Mouse (Mus musculus) midbrain, embryonic 16.5 days (tissue): ENCODE data around the gene Cd4. TPM values are rescaled to one million over a fixed set of nuclear protein-coding genes. Genes with fewer than 3 reads are reported as not detected.
A peak's percentile ranks its signal among the peaks of the same experiment; 100 is the strongest.

Source experiments
- ATAC-seq: fragments of 200-750 bp; cut with Nextera tagmentation; 2 replicates; pipeline ENCODE4 v1.8.0; 2017; ENCODE audit warnings: moderate TSS enrichment
- H3K27ac ChIP-seq: fragments of 300-500 bp; sonication (generic); 2 replicates; pipeline ENCODE4 v1.5.1; 2014; ENCODE audit warnings: mild to moderate bottlenecking, low read length, mixed read lengths
- H3K27me3 ChIP-seq: fragments of 300-500 bp; sonication (generic); 2 replicates; pipeline ENCODE4 v1.6.1; 2014; ENCODE audit warnings: low read depth, low read length, mixed read lengths; ENCODE audit not compliant: control insufficient read depth, insufficient read depth
- H3K36me3 ChIP-seq: fragments of 300-500 bp; sonication (generic); 2 replicates; pipeline ENCODE4 v1.6.1; 2014; ENCODE audit warnings: mild to moderate bottlenecking, low read length, moderate library complexity, mixed read lengths; ENCODE audit not compliant: control insufficient read depth, insufficient read depth
- H3K4me1 ChIP-seq: fragments of 300-500 bp; sonication (generic); 2 replicates; pipeline ENCODE4 v1.6.1; 2014; ENCODE audit warnings: mild to moderate bottlenecking, low read length, mixed read lengths; ENCODE audit not compliant: control insufficient read depth, insufficient read depth
- H3K4me2 ChIP-seq: fragments of 300-500 bp; sonication (generic); 2 replicates; pipeline ENCODE4 v1.6.1; 2014; ENCODE audit warnings: mild to moderate bottlenecking, low read length, mixed read lengths
- H3K4me3 ChIP-seq: fragments of 300-500 bp; sonication (generic); 2 replicates; pipeline ENCODE4 v1.5.1; 2014; ENCODE audit warnings: low read depth, mild to moderate bottlenecking, low read length, moderate library complexity, mixed read lengths
- H3K9ac ChIP-seq: fragments of 300-500 bp; sonication (generic); 2 replicates; pipeline ENCODE4 v1.6.1; 2014; ENCODE audit warnings: low read depth, low read length, mixed read lengths
- H3K9me3 ChIP-seq: fragments of 300-500 bp; sonication (generic); replicated peaks from 2 replicates; pipeline ENCODE4 v1.6.1; 2014; ENCODE audit warnings: mild to moderate bottlenecking, low read length, mixed read lengths; ENCODE audit not compliant: control insufficient read depth, poor library complexity, severe bottlenecking
- WGBS: fragments of 180-500 bp; shearing (Covaris S2); extraction: QIAGEN DNeasy Blood & Tissue Kit; methylation state at CpG from one replicate; pipeline ENCODE4 v1.1.7; 2014; 5-methylcytosine and 5-hydroxymethylcytosine counted together
- polyA plus RNA-seq: library from polyadenylated mRNA; unstranded; fragments of >200 nt; fragmentation: Nextera tagmentation; extraction: Ambion mirVana; gene quantifications from 2 replicates; pipeline ENCODE4 v1.2.1, GENCODE M21; 2015

Cd4 gene
- 0.11 TPM in 1 of 2 replicates, not detected in the other for polyA plus RNA-seq

DNA sequence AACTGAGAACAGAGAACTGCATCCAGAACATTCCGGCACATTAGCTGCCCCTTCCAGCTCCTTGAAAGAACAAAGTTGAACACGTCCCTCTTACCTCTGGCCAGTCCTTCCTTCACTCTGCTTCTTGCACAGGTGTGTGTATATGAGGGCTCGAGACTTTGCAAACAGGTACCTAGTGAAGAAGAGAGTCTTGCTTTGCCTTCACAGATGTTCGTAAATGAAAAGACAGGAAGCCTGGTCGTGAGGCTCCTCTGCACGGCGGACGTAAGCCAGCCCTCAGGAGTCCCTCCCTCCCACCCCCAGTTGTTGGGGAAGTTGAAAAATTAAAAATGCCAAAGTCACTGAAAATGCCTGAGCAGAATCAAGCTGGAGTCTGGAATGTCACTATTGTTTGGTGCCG, at the start of gene Cd4:
Gene Cd4 (minus strand): TSS at position 236 of the 400 bp plus-strand sequence.
- ATAC-seq, result no peak
- Histone ChIP-seq H3K27me3 (no peaks in the 10 kb centered on the region), H3K27ac (no peak within 1 kb of the TSS), H3K9me3 (no peaks in the 10 kb centered on the region), H3K4me2 (no peak within 1 kb of the TSS), H3K4me1 (no peaks in the 10 kb centered on the region), H3K4me3 (no peak within 1 kb of the TSS), H3K36me3 (no peaks in the 10 kb centered on the region), H3K9ac (no peak within 1 kb of the TSS)
- 88% methylated on average over 9 of the region's 9 CpGs for WGBS

GRCm38 (mm10) chr6:124937493-124937892, 49.5 kb upstream of the Cd4 start:
- Histone ChIP-seq H3K27ac (no peak overlapping the region), H3K9me3 (no peaks in the 10 kb centered on the region), H3K4me2 (no peak overlapping the region), H3K9ac (no peak overlapping the region), H3K27me3 (no peaks in the 10 kb centered on the region), H3K36me3 (peaks cover 32% of the 10 kb centered on the region), H3K4me1 (peaks cover 6% of the 10 kb centered on the region), H3K4me3 (no peak overlapping the region)
- no peak for ATAC-seq
- WGBS, result 82% methylated on average over 2 of the region's 2 CpGs

DNA sequence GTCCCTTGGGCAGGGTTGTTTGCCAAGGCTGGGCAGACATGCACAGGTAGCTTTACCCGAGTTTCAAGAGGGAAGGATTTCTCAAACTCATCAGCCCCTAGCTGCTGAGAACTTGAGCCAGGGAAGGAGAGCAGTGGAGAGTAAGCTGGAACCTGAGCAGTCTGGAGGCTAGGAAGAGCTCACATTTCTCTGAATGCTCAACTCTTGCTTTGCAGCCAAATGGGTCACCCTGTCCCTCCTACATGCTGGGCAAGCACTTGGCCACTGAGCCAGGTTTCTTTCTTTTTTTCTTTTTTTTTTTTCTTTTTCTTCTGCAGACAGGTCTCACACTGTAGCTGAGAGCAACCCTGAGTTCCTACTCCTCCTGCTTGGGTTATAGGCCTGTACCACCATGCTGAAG, 48.7 kb upstream of the Cd4 start:
- no peaks in the 10 kb centered on the region for H3K27me3 ChIP-seq
- no peak overlapping the region for H3K9ac ChIP-seq
- H3K36me3 ChIP-seq, result peaks cover 32% of the 10 kb centered on the region
- no peak overlapping the region for H3K4me3 ChIP-seq
- ATAC-seq, result no peak
- 92% methylated on average over 1 of the region's 1 CpGs for WGBS
- no peak overlapping the region for H3K4me2 ChIP-seq
- no peak overlapping the region for H3K27ac ChIP-seq
- peaks cover 11% of the 10 kb centered on the region for H3K4me1 ChIP-seq
- no peaks in the 10 kb centered on the region for H3K9me3 ChIP-seq

DNA sequence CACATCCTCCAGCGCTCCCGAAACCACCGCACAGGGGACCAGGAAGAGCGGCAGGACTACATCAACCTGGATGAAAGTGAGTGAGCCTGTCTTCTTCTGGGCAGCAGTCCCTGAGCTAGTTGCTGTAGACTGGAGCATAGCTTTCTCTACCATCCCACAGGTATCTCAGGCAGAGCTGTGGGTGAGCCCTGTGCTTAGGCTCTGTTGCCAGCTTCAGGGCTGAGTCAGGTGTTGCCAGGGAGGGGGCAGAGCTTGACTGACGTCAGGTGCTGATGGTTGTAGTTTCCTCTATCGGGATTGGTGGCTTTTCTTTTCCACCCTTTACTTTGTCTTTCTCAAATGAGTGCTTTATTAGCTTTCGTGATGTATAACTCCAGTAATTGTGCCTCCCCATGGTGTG, 46.6 kb upstream of the Cd4 start:
- H3K9ac ChIP-seq, result no peak overlapping the region
- no peaks in the 10 kb centered on the region for H3K9me3 ChIP-seq
- H3K4me1 ChIP-seq, result peaks cover 17% of the 10 kb centered on the region
- ATAC-seq, result no peak
- WGBS, result 94% methylated on average over 7 of the region's 7 CpGs
- H3K4me2 ChIP-seq, result no peak overlapping the region
- H3K27me3 ChIP-seq, result no peaks in the 10 kb centered on the region
- H3K36me3 ChIP-seq, result peaks cover 32% of the 10 kb centered on the region
- H3K27ac ChIP-seq, result no peak overlapping the region
- H3K4me3 ChIP-seq, result no peak overlapping the region

DNA sequence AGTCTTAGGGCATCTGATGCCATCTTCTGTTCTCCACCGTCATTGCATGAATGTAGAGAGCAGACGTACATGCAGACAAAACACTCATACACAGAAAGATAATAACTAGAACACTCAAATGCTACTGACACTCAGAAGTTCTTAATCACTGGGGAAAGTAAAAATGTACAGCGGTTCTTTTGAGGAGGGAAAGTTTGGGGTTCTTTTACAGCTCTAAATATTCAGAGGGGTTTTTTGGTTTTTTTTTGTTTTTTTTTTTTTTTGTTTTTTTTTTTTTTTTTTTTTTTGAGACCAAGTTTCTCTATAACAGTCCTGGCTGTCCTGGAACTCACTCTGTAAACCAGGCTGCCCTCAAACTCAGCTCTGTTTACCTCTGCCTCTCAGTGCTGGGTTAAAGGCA, 45.1 kb upstream of the Cd4 start:
- no peaks in the 10 kb centered on the region for H3K27me3 ChIP-seq
- H3K4me3 ChIP-seq, result no peak overlapping the region
- H3K4me2 ChIP-seq, result no peak overlapping the region
- H3K9me3 ChIP-seq, result no peaks in the 10 kb centered on the region
- H3K36me3 ChIP-seq, result peaks cover 26% of the 10 kb centered on the region
- peaks cover 17% of the 10 kb centered on the region for H3K4me1 ChIP-seq
- H3K27ac ChIP-seq, result no peak overlapping the region
- no peak for ATAC-seq
- 95% methylated on average over 3 of the region's 3 CpGs for WGBS
- H3K9ac ChIP-seq, result no peak overlapping the region

- no peak for ATAC-seq
- WGBS, result 41% methylated on average over 12 of the region's 12 CpGs
- H3K4me1 ChIP-seq, result peaks cover 17% of the 10 kb centered on the region
- no peaks in the 10 kb centered on the region for H3K9me3 ChIP-seq
- peak overlapping the region; percentile 90 for H3K27ac ChIP-seq
- H3K4me2 ChIP-seq, result peak overlapping the region; percentile 93
- no peaks in the 10 kb centered on the region for H3K27me3 ChIP-seq
- peak overlapping the region; percentile 95 for H3K9ac ChIP-seq
- H3K36me3 ChIP-seq, result peaks cover 26% of the 10 kb centered on the region
- peak overlapping the region; percentile 95 for H3K4me3 ChIP-seq
Observed at GRCm38 (mm10) chr6:124932314-124932695, 44.3 kb upstream of the Cd4 start.

GRCm38 (mm10) chr6:124931525-124932313, 43.7 kb upstream of the Cd4 start:
- Histone ChIP-seq H3K4me3 (peak overlapping the region; percentile 95), H3K4me2 (peak overlapping the region; percentile 93), H3K36me3 (peaks cover 26% of the 10 kb centered on the region), H3K9me3 (no peaks in the 10 kb centered on the region), H3K4me1 (peaks cover 17% of the 10 kb centered on the region), H3K27ac (peak overlapping the region; percentile 90), H3K27me3 (no peaks in the 10 kb centered on the region), H3K9ac (peak overlapping the region; percentile 95)
- ATAC-seq, result peak; percentile 42
- WGBS, result 1% methylated on average over 48 of the region's 48 CpGs

DNA sequence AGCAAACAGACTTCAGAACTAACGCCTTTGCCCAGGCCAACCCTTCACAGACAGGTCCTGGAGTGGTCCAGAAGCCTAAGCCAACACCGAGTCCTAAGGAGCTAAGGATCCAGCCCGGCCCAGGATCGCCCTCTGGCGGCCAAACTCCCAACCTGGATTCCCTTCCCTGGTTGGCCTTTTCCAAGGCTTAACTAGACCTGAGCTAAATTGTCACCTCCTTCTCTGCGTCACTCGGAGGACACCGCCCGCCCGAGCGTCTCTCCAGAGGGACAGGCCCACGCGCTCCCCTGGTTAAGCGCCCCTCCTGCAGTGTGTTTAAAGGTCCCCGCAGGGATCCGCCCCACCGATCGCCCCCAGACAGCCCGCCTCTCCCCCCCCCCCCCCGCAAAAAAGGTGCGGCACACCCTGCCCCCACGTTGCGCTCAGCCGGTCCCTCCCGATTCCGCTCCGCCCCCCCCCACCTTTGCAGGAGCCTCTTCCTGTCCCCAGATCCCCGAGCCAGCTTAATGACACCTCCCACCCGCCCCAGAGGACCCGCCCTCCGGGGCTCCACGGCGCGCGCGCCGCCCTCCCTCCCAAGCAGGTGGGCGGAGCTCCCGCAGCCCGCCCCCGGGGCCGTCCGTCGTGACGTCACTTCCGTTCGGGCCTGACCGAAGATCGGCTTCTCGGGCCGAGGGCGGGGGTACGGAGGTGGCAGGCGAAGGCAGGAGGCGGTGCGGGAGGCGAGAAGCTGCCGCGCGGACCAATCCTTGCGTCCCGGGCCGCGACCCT, 42.9 kb upstream of the Cd4 start, which contains the start of gene Mlf2:
Gene Mlf2 (plus strand): TSS at position 633 of the 771 bp plus-strand sequence.
- Histone ChIP-seq H3K9ac (peak within 1 kb of the TSS; percentile 95), H3K36me3 (peaks cover 19% of the 10 kb centered on the region), H3K27ac (peak within 1 kb of the TSS; percentile 96), H3K9me3 (no peaks in the 10 kb centered on the region), H3K27me3 (no peaks in the 10 kb centered on the region), H3K4me3 (peak within 1 kb of the TSS; percentile 95), H3K4me1 (peaks cover 17% of the 10 kb centered on the region), H3K4me2 (peak within 1 kb of the TSS; percentile 93)
- 0% methylated on average over 29 of the region's 64 CpGs for WGBS
- peak; percentile 95 for ATAC-seq

DNA sequence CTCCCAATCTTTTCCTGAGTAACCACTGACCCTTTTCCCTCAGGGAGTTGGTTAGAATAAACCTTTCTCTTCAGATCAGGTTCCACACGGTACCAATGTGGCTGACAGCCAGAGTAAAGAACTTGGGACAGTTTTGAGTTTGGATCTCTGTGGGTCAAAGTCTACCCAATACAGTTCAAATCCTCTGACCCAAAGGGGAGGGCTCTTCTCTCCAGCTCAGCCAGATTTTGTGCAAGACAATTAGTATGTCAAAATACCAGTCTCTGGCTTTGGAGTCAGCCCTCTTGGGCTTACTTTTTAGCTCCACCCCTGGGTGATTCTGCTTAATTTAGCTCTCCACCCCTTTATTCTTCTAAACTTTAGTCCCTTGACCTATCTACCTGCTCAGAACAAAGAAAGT, 42.2 kb upstream of the Cd4 start:
- H3K4me1 ChIP-seq, result peaks cover 17% of the 10 kb centered on the region
- peak overlapping the region; percentile 52 for H3K4me2 ChIP-seq
- ATAC-seq, result no peak
- 33% methylated on average over 1 of the region's 1 CpGs for WGBS
- H3K27me3 ChIP-seq, result no peaks in the 10 kb centered on the region
- peak overlapping the region; percentile 96 for H3K27ac ChIP-seq
- peak overlapping the region; percentile 95 for H3K4me3 ChIP-seq
- H3K36me3 ChIP-seq, result peaks cover 16% of the 10 kb centered on the region
- peak overlapping the region; percentile 95 for H3K9ac ChIP-seq
- no peaks in the 10 kb centered on the region for H3K9me3 ChIP-seq
